Mouse (Mus musculus): ENCODE measurements around the gene Phactr3. TPM values are rescaled to one million over a fixed set of nuclear protein-coding genes. Genes with fewer than 3 reads are reported as not detected.

The Phactr3 gene
- polyA plus RNA-seq, 1 experiment from 2014 or later = 41.2 TPM

Other genes starting within 250 kb of the Phactr3 start
- 2.3 and 3.1 TPM in 2 replicates for gene Gm14327, start 221.9 kb upstream of the Phactr3 start, polyA plus RNA-seq (2015; fragmentation: Nextera tagmentation; extraction: Ambion mirVana)
- not detected in 2 replicates for gene Zfp972, start 193.4 kb upstream of the Phactr3 start, polyA plus RNA-seq (2015; fragmentation: Nextera tagmentation; extraction: Ambion mirVana)
- gene Gm14326, start 161.7 kb upstream of the Phactr3 start, polyA plus RNA-seq (2015; fragmentation: Nextera tagmentation; extraction: Ambion mirVana) = 14.2 and 15.9 TPM in 2 replicates
- 8.4 and 9.7 TPM in 2 replicates for gene Zfp971, start 95.7 kb upstream of the Phactr3 start, polyA plus RNA-seq (2015; fragmentation: Nextera tagmentation; extraction: Ambion mirVana)
- 13.5 and 14.2 TPM in 2 replicates for gene Zfp931, start 40.5 kb upstream of the Phactr3 start, polyA plus RNA-seq (2015; fragmentation: Nextera tagmentation; extraction: Ambion mirVana)